Mouse (Mus musculus) pancreas, adult 10 weeks (tissue): Measurements from ENCODE around the gene Gdf5. TPM values are rescaled to one million over a fixed set of nuclear protein-coding genes. Genes with fewer than 3 reads are reported as not detected.

Experiments used
- polyA plus RNA-seq: library from polyadenylated mRNA; stranded (reverse); fragments of 350-450 nt; fragmentation: Illumina TruSeq; extraction: RNeasy Lipid Tissue Mini Kit (QIAGEN cat#74804); gene quantifications from one replicate; pipeline ENCODE4 v1.2.3, GENCODE M21; 2015; ENCODE audit warnings: low read depth, low replicate concordance; ENCODE audit not compliant: insufficient read depth

The Gdf5 gene
- polyA plus RNA-seq: not detected

GRCm38 (mm10) chr2:155945124-155945523 lies at the start of gene Gdf5:
Gene Gdf5 (minus strand): TSS chr2:155945367.

GRCm38 (mm10) chr2:155956134-155957059 lies 11.2 kb upstream of the Gdf5 start, which contains the start of gene Cep250:
Gene Cep250 (plus strand): TSS chr2:155956458.

GRCm38 (mm10) chr2:155940681-155941080 lies 4.5 kb downstream of the Gdf5 start, which contains the start of gene Gm15557:
Gene Gm15557 (plus strand): TSS chr2:155940728.

GRCm38 (mm10) chr2:155929531-155930442 lies 15.4 kb downstream of the Gdf5 start, which contains the start of gene Uqcc1:
Gene Uqcc1 (minus strand): TSS chr2:155930310.

Other genes starting within 250 kb of the Gdf5 start
- 84.1 TPM for gene Edem2, start 215.9 kb downstream of the Gdf5 start, polyA plus RNA-seq
- not detected for gene Gm17581, start 209.5 kb downstream of the Gdf5 start, polyA plus RNA-seq
- gene Procr, start 194.2 kb downstream of the Gdf5 start, polyA plus RNA-seq: 6.8 TPM
- 0.30 TPM for gene Mmp24, start 170.0 kb downstream of the Gdf5 start, polyA plus RNA-seq
- 13.2 TPM for gene BC029722, start 125.9 kb downstream of the Gdf5 start, polyA plus RNA-seq
- 16.0 TPM for gene Eif6, start 118.4 kb downstream of the Gdf5 start, polyA plus RNA-seq
- not detected for gene Fam83c, start 110.5 kb downstream of the Gdf5 start, polyA plus RNA-seq
- gene Uqcc1, start 15.1 kb downstream of the Gdf5 start, polyA plus RNA-seq: 6.6 TPM
- gene Gm15557, start 4.6 kb downstream of the Gdf5 start, polyA plus RNA-seq: not detected
- 3.5 TPM for gene Cep250, start 11.1 kb upstream of the Gdf5 start, polyA plus RNA-seq
- 1.3 TPM for gene 6430550D23Rik, start 62.6 kb upstream of the Gdf5 start, polyA plus RNA-seq
- gene Ergic3, start 62.7 kb upstream of the Gdf5 start, polyA plus RNA-seq: 61.6 TPM
- gene Fer1l4, start 107.6 kb upstream of the Gdf5 start, polyA plus RNA-seq: not detected
- not detected for gene Spag4, start 119.8 kb upstream of the Gdf5 start, polyA plus RNA-seq
- 7.9 TPM for gene Cpne1, start 166.6 kb upstream of the Gdf5 start, polyA plus RNA-seq
- gene Rbm12, start 166.6 kb upstream of the Gdf5 start, polyA plus RNA-seq: 2.7 TPM
- 1.1 TPM for gene Gm28036, start 181.7 kb upstream of the Gdf5 start, polyA plus RNA-seq
- gene Romo1, start 198.7 kb upstream of the Gdf5 start, polyA plus RNA-seq: 73.2 TPM
- gene Nfs1, start 198.8 kb upstream of the Gdf5 start, polyA plus RNA-seq: 16.7 TPM
- 104 TPM for gene Rbm39, start 234.9 kb upstream of the Gdf5 start, polyA plus RNA-seq